Mouse (Mus musculus): ENCODE measurements at regions not wholly inside any gene's neighbourhood (a gene's known extent, or its start where the extent isn't known, plus 50 kb on each side); places are given as distances from the start of the nearest gene placed in this dataset.

DNA sequence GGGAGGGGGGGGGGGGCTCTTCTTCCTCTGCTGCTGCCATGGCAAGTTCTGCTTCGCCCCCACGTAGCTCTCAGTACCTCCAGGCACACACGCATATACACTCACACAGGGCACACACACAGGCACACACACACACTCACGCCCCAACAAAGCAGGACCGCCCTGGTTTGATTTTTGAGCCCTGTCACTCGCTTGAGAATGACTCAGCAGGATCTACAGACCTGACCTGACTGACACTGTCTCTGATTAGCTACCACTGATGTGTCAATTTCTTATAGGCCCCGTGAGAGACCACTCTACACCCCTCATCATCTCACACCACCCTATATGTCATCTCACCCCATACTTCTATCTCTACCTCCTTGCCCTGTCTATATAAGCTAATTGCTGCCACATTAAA lies 173.5 kb upstream of the Ctnnb1 start:
- Histone ChIP-seq H3K27ac (no peak overlapping the region), H3K4me3 (replicated peaks) (no peak overlapping the region), H3K36me3 (no peaks in the 10 kb centered on the region), H3K27me3 (no peaks in the 10 kb centered on the region), H3K4me1 (replicated peaks) (peaks cover 25% of the 10 kb centered on the region), H3K9me3 (no peaks in the 10 kb centered on the region), H3K9ac (replicated peaks) (no peak overlapping the region), H3K4me2 (replicated peaks) (no peak overlapping the region)
- WGBS, result 95% methylated on average over 7 of the region's 7 CpGs
- ATAC-seq, result no peak

DNA sequence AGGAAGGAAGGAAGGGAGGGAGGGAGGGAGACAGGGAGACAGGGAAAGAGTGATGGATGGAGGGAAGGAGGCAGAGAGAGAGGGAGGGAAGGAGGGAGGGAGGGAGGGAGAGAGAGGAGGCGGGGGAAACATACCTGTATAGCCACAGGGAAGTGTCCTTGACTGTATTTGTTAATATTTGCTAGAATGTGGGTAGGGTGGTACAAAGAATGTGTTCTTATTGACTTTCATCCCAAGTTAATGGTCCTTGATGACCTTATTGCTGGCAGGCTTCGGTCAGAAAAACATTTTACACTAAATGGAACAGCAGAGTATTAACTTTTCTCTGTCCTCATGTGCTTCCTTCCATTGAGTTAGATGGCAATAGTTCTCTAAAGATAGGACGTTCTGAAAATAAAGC lies 171.0 kb upstream of the Ctnnb1 start:
- H3K4me1 ChIP-seq (replicated peaks), result peaks cover 12% of the 10 kb centered on the region
- no peak overlapping the region for H3K4me3 ChIP-seq (replicated peaks)
- no peaks in the 10 kb centered on the region for H3K9me3 ChIP-seq
- H3K36me3 ChIP-seq, result no peaks in the 10 kb centered on the region
- H3K27ac ChIP-seq, result no peak overlapping the region
- ATAC-seq, result no peak
- no peaks in the 10 kb centered on the region for H3K27me3 ChIP-seq
- H3K9ac ChIP-seq (replicated peaks), result no peak overlapping the region
- no peak overlapping the region for H3K4me2 ChIP-seq (replicated peaks)
- WGBS, result 87% methylated on average over 3 of the region's 3 CpGs

DNA sequence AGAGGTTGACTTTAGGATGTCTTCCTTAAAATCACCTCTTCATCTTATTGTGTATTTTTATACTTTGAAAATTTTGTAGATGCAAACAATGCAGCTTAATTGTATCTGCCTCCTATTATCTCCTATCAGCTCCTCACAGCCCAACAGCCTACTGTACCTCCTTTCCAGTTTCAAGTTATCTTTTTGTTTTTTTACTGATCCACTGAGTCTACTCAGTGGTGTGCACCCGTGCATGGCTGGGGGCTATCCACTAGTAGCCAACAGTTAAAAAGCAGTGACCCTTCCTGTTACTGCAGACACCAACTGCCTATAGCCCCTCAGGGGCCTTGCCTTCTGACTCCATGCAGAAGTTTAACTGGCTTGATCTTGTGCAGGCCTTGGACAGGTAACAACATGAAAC lies 170.4 kb upstream of the Ctnnb1 start:
- Histone ChIP-seq H3K4me2 (replicated peaks) (no peak overlapping the region), H3K27ac (no peak overlapping the region), H3K36me3 (no peaks in the 10 kb centered on the region), H3K9ac (replicated peaks) (no peak overlapping the region), H3K4me1 (replicated peaks) (peaks cover 10% of the 10 kb centered on the region), H3K4me3 (replicated peaks) (no peak overlapping the region), H3K9me3 (no peaks in the 10 kb centered on the region), H3K27me3 (no peaks in the 10 kb centered on the region)
- 87% methylated on average over 1 of the region's 1 CpGs for WGBS
- ATAC-seq, result no peak

DNA sequence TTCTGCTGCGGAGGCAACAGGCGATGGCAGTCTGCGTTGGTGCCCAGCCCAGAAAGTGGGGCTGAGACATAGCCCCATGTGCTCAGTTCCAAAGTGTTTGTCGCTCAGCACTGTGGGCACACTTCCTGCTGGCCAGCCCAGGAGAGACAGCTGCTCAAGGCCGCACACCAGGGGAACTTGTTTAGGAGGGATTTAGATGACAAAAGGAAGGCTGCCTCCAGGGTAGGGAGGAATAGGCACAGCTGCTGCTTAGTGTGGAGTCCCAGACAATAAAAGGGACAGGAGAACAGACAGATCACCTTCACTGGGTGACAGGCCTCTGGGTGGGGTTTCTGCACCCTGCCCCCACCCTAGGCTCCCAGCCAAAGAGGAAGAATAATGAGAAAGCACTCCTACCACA lies 169.2 kb upstream of the Ctnnb1 start:
- Histone ChIP-seq H3K27ac (peak overlapping the region; percentile 65), H3K36me3 (no peaks in the 10 kb centered on the region), H3K4me1 (replicated peaks) (peaks cover 9% of the 10 kb centered on the region), H3K4me2 (replicated peaks) (no peak overlapping the region), H3K4me3 (replicated peaks) (no peak overlapping the region), H3K27me3 (no peaks in the 10 kb centered on the region), H3K9ac (replicated peaks) (no peak overlapping the region), H3K9me3 (no peaks in the 10 kb centered on the region)
- WGBS, result 22% methylated on average over 5 of the region's 5 CpGs
- peak; percentile 86 for ATAC-seq

DNA sequence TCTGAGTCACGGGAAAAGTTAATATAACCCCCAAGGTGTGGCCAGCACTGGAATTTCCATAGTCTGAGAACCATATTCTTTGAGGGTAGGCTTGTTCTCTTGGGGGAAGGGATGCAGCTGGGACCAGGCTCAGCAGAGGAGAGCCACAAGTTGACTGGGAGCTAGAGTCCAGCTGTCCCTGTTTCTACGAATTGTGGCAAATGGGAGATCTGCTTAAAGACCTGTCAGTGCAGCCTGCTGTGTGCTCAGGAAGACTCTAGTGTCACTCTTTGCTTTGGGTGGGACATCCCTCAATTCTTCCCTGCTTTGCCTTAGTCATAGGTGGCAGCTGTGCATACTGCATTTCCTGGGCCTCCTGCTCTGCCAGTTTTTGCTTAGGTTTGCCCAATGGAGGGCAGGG lies 165.2 kb upstream of the Ctnnb1 start:
- no peak overlapping the region for H3K4me3 ChIP-seq (replicated peaks)
- no peak overlapping the region for H3K27ac ChIP-seq
- no peak for ATAC-seq
- H3K9ac ChIP-seq (replicated peaks), result no peak overlapping the region
- no peak overlapping the region for H3K4me2 ChIP-seq (replicated peaks)
- H3K4me1 ChIP-seq (replicated peaks), result peaks cover 9% of the 10 kb centered on the region
- H3K36me3 ChIP-seq, result no peaks in the 10 kb centered on the region
- H3K27me3 ChIP-seq, result no peaks in the 10 kb centered on the region
- no peaks in the 10 kb centered on the region for H3K9me3 ChIP-seq
- WGBS, result 74% methylated on average over 2 of the region's 2 CpGs

DNA sequence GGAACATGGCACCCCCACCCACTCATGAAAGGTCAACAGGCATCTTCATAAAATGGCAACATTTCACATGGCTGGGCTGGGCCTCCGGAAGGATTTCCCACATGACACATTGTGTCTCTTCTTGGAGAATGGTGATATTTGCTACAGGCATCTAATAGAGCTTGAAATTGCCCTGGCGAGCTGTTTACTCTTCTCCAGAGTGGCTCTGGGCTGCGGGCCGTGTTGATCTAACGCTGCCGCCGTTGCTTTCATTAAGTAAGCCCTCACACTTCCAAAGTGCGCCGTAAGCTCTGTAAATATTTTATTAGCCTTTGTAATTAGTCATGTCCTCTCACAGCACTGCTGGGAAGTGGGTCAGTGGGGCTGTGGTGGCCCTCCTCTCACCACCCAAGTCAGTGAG lies 164.4 kb upstream of the Ctnnb1 start:
- 80% methylated on average over 9 of the region's 9 CpGs for WGBS
- Histone ChIP-seq H3K4me2 (replicated peaks) (no peak overlapping the region), H3K36me3 (no peaks in the 10 kb centered on the region), H3K27ac (no peak overlapping the region), H3K9ac (replicated peaks) (no peak overlapping the region), H3K9me3 (no peaks in the 10 kb centered on the region), H3K27me3 (no peaks in the 10 kb centered on the region), H3K4me3 (replicated peaks) (no peak overlapping the region), H3K4me1 (replicated peaks) (peaks cover 14% of the 10 kb centered on the region)
- ATAC-seq, result no peak

DNA sequence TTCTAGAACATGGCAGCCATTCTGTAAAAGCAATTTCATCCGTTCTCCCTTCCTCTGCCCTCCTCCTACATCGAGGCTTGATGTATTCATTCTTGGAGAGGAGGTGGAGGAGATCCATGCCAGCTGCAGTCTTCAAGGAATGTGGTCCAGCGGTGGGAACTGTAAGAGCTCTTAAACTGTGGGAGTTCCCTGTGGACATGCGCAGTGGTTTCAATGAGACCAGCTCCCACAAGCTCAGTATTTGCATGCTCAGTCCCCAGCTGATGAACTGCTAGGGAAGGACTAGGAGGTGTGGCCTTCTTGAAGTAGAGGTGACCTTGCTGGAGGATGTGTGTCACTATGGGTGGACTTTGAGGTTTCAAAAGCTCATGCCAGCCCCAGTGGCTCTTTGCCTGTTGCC lies 163.7 kb upstream of the Ctnnb1 start:
- Histone ChIP-seq H3K9me3 (no peaks in the 10 kb centered on the region), H3K27ac (no peak overlapping the region), H3K27me3 (no peaks in the 10 kb centered on the region), H3K4me3 (replicated peaks) (no peak overlapping the region), H3K9ac (replicated peaks) (no peak overlapping the region), H3K4me1 (replicated peaks) (peaks cover 11% of the 10 kb centered on the region), H3K36me3 (no peaks in the 10 kb centered on the region), H3K4me2 (replicated peaks) (no peak overlapping the region)
- 93% methylated on average over 4 of the region's 4 CpGs for WGBS
- ATAC-seq, result no peak

DNA sequence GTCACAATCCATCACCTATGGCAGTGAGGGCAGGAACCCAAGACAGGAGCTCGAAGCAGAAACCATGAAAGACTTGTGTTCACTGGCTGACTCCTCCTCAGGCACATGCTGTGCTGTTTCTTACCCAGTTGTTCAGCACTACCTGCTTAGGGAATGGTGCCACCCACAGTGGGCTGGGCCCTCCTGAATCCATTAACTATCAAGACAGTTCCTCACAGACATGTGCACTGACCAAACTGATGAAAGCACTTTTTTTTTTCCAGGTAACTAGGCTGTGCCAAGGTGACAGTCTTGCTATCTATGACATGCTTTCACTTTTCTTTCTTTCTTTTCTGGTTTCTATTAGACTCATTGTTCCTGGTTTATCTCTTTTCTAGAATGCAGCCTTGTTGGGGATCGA lies 162.1 kb upstream of the Ctnnb1 start:
- no peak for ATAC-seq
- Histone ChIP-seq H3K4me3 (replicated peaks) (no peak overlapping the region), H3K4me2 (replicated peaks) (no peak overlapping the region), H3K4me1 (replicated peaks) (peaks cover 15% of the 10 kb centered on the region), H3K36me3 (no peaks in the 10 kb centered on the region), H3K27ac (no peak overlapping the region), H3K9me3 (no peaks in the 10 kb centered on the region), H3K9ac (replicated peaks) (no peak overlapping the region), H3K27me3 (no peaks in the 10 kb centered on the region)
- WGBS, result 85% methylated on average over 2 of the region's 2 CpGs

DNA sequence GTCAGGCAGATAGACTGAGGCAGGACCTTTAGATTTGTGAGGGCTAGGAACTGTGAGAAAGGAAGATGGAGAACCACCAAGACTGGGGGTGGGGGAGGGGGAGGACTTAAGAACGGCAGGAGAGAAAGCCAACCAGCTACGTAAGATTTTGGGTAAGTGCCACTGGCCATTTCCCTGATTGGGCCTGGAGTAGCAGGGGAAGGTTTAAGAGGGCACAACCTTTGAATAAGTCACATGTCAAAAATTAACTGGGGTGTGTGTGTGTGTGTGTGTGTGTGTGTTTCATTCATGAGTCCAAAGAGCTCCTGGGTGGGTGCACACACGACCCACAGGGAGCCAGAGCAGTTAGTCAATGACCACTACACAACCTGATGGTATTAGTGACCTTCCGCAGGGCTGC lies 161.6 kb upstream of the Ctnnb1 start:
- Histone ChIP-seq H3K9ac (replicated peaks) (no peak overlapping the region), H3K9me3 (no peaks in the 10 kb centered on the region), H3K27ac (no peak overlapping the region), H3K4me1 (replicated peaks) (peaks cover 18% of the 10 kb centered on the region), H3K4me2 (replicated peaks) (no peak overlapping the region), H3K36me3 (no peaks in the 10 kb centered on the region), H3K4me3 (replicated peaks) (no peak overlapping the region), H3K27me3 (no peaks in the 10 kb centered on the region)
- 88% methylated on average over 4 of the region's 4 CpGs for WGBS
- ATAC-seq, result no peak

DNA sequence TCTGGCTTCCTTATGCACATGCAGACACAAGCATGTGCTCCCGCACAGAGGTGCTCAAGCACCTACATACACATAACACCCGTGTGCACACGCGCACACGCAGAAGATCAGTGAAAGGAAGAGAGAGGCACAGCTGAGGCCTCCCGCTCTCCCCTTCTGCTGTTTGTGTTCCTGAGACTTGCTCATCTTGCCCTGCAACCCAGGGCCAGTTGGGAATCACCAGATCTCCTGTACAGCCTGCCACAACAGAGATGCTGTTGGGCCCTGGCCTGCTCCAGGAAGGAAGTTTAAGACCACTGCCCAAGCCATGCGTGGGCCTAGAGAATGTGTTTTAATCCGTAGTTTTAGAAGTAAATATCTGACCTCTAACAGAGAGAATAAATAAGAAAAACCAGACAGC lies 160.0 kb upstream of the Ctnnb1 start:
- no peak overlapping the region for H3K4me3 ChIP-seq (replicated peaks)
- ATAC-seq, result no peak
- H3K9ac ChIP-seq (replicated peaks), result no peak overlapping the region
- H3K27me3 ChIP-seq, result no peaks in the 10 kb centered on the region
- H3K4me1 ChIP-seq (replicated peaks), result peaks cover 18% of the 10 kb centered on the region
- no peak overlapping the region for H3K27ac ChIP-seq
- WGBS, result 88% methylated on average over 8 of the region's 8 CpGs
- no peak overlapping the region for H3K4me2 ChIP-seq (replicated peaks)
- H3K9me3 ChIP-seq, result no peaks in the 10 kb centered on the region
- H3K36me3 ChIP-seq, result no peaks in the 10 kb centered on the region

DNA sequence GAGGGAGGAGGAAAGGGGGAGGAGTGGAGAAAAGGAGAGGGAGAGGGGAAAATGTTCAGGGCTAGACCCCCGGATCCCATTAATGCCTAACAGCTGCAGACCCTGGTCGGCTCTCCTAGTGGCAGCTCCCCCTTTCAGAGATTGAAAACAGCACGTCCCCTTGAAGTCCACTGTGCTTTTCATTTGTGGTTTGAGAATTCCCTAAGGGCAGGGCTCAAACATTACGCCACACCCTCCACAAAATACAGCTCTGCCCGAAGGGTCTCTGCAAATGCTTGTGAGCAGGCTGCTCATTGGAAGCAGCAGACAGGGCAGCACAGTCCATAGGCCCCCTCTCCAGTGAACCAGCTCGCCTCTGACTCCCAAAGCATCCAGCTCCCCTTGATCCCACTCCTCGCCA lies 159.3 kb upstream of the Ctnnb1 start:
- Histone ChIP-seq H3K4me1 (replicated peaks) (peaks cover 18% of the 10 kb centered on the region), H3K36me3 (no peaks in the 10 kb centered on the region), H3K27me3 (no peaks in the 10 kb centered on the region), H3K27ac (no peak overlapping the region), H3K4me2 (replicated peaks) (no peak overlapping the region), H3K9me3 (no peaks in the 10 kb centered on the region), H3K9ac (replicated peaks) (no peak overlapping the region), H3K4me3 (replicated peaks) (no peak overlapping the region)
- 0 out of 2 replicates have a peak, but pooled peaks have one; percentile 27 for ATAC-seq
- WGBS, result 21% methylated on average over 7 of the region's 7 CpGs

DNA sequence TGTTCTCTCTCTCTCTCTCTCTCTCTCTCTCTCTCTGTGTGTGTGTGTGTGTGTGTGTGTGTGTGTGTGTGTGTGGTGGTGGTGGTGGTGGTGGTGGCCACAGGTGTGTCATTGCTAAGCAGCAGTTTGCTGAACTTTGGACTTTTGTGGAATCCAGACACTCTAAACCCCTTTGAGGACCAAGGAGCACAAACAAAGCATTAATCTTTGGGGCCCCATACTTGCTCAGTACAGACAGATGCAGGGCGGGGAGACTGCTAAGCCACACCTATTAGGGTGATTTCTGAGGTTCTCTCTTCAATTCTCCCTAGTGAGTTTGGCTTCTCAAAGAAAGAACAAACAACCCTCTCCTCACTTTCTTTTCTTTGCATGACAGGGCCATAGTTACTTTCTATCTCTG lies 158.1 kb upstream of the Ctnnb1 start:
- Histone ChIP-seq H3K9me3 (no peaks in the 10 kb centered on the region), H3K4me3 (replicated peaks) (no peak overlapping the region), H3K4me2 (replicated peaks) (no peak overlapping the region), H3K4me1 (replicated peaks) (peaks cover 18% of the 10 kb centered on the region), H3K36me3 (no peaks in the 10 kb centered on the region), H3K27ac (no peak overlapping the region), H3K27me3 (no peaks in the 10 kb centered on the region), H3K9ac (replicated peaks) (no peak overlapping the region)
- 55% methylated on average over 1 of the region's 1 CpGs for WGBS
- ATAC-seq, result no peak

DNA sequence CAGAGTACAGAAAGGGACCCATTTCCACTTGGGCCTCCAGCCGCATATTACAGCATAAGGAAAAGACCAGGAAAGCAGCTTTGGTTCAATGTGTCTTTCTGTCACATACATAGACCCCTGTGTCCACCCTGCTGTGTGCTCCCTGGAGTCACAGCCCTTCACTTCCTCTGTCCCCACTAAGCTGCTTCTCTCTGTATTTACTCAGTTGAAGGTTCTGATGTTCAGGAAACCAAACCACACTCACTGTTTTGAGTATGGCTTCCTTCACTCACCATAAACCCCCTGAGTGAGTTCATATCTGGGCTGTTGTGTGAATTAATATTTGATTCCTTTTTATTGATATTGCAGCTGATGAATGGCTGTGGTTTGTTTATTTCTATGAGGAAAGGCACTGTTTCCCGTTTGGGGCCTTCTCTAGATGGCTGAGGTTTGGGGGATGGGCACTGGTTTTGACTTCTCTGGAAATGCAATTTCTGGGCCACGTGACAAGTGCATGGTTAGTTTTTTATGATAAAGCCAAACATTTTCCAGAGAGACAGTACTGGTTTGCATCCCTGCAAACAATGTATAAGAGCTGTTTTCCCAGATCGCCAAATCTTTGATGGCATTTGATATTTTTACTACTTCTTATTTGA lies 157.0 kb upstream of the Ctnnb1 start:
- H3K4me1 ChIP-seq (replicated peaks), result peaks cover 18% of the 10 kb centered on the region
- H3K9me3 ChIP-seq, result no peaks in the 10 kb centered on the region
- no peaks in the 10 kb centered on the region for H3K36me3 ChIP-seq
- H3K27ac ChIP-seq, result no peak overlapping the region
- H3K9ac ChIP-seq (replicated peaks), result no peak overlapping the region
- 72% methylated on average over 4 of the region's 4 CpGs for WGBS
- H3K4me3 ChIP-seq (replicated peaks), result no peak overlapping the region
- no peak overlapping the region for H3K4me2 ChIP-seq (replicated peaks)
- H3K27me3 ChIP-seq, result no peaks in the 10 kb centered on the region
- ATAC-seq, result no peak

All from midbrain, embryonic 13.5 days (tissue).